Mouse (Mus musculus): ENCODE results near the gene Ttc16.

The Ttc16 gene

DNA sequence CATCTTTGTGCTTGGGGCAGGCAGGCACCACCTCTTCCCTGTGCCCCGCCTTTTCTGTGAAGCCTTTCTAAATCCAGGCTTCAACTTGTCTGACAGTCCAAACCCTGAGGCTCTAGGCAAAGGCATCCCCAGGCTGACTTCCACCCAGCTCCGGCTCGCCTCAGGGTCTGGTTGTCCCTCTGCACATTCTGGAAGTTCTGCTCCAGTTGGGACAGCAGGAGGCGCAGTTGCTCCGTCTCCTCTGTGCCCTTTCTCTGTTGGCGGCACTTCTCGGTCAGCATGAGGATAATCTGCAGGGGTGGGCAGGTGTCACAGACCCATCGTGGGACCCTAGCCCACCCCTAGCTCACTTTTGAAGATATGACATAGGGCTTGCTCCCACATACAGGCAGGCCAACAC, 3.7 kb upstream of the Ttc16 start:
- DNase-seq: peak; percentile 73 to 74

DNA sequence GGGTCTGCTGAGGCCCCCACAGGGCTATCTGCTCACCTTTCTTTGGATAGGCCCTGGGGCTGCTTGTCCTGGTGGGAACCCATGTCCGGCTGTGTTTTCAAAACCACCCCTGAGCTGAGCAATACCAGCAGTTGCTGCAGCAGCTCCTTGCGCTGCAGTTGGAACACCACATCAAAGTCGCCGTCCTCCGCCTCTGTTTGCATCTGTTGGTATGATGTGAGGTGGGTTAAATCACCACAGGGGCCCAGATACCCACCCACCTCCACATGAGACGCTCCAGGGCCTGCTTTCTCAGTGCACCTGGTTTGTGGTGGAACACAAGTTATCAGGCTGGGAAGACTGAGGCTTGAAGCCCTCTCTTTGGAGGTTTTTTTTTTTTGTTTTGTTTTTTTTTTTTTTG, 2.6 kb upstream of the Ttc16 start:
- no peak for DNase-seq

DNA sequence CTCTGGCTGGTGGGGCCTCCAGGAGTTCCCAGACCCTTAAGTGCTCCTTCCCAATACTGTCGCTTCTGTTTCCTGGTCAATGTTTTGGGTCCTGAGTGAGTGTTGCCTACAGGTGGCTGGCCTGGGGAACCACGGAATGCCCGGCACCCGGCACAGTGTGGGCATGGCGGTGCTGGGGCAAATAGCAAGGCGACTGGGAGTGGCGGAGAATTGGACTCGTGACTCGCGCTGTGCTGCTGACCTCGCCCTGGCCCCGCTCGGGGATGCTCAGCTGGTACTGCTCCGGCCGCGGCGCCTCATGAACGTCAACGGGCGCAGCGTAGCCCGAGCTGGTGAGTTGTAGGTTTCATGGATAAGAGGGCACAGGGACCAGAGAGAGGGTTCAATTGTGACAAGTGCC, 759 bp upstream of the Ttc16 start:
- peak in 1 of 2 experiments; percentile 46 for DNase-seq

DNA sequence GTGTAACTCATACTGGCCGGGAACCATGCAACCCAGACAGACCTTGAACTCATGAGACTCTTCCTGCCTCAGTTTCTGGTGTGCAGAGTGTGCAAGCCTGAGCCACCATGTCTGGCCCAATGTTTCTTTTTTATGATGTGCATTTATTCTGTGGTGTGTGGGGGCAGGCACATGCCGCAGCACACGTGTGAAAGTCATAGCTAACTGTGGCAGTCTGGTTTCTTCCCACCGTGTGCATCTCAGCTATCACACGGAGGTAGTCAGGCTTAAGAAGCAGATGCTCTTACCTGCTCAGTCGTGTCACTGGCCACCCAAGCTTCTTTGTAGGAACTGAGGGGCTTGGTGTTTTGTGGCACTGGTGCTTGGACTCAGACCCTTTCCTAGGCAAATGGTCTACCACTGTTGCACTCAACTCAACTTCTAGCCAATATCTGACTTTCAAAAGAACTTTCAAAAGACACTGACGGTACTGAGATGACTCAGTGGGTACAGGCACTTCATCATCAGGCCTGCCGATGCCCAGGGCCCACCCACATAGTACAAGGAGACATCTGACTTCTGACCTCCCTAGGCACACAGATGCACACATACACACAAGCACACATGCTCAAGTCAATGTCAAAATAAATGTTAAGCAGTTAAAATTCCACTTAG, 2.7 kb downstream of the Ttc16 start:
- DNase-seq: no peak

DNA sequence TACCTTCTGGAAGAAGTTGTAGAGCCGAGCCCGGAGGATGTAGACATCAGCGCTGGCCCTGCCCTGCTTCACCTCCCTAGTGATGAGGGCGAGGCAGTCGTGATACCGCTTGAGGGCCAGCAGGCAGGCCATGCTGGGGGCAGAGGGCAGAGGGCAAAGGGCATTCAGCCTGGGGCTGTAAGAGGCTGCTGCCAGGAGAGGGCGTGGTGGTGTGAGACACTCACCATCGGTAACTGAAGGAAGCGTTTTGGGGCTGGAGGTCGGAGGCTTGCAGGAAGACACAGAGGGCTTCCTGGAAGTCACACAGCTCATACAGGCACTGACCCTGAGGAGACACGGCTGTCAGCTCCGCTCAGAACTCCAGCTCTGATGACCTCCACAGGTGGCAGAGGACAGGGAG, 3.5 kb downstream of the Ttc16 start:
- DNase-seq: peak; percentile 56 to 72

DNA sequence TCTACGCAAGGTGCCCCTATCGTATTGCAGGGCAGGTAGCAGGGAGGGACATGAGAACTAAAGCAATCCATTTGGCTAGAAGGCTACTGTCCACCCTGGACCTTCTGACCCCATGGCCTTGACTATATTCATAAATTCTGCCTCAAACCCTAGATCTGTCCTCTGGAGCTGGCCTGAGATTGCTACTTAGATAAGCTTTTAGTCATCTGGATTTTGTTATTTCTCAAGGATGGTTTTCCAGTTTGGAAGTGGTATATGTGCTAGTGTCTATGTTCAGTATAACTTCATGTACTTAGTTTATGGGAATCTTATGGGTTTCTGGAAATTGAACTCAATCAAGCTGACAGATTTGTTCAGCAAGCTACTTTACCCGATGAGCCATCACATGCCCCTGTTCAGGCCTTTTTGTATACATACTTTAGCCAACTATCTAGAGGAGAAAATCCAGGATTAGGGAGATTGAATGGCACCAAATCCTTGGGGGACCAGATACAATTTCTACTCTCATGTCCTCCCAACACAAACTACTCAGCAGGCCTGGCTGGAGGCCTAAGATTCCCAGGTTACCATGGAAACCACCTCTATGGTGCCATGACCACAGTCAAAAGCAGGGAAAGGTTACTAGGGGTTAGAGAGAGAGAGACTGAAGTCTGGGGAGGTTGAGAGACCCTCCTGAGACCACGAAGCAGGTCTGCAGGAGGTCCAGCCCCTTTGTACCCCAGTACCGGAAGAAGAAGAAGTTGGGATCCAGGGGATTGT, 5.9 kb downstream of the Ttc16 start:
- no peak for DNase-seq

DNA sequence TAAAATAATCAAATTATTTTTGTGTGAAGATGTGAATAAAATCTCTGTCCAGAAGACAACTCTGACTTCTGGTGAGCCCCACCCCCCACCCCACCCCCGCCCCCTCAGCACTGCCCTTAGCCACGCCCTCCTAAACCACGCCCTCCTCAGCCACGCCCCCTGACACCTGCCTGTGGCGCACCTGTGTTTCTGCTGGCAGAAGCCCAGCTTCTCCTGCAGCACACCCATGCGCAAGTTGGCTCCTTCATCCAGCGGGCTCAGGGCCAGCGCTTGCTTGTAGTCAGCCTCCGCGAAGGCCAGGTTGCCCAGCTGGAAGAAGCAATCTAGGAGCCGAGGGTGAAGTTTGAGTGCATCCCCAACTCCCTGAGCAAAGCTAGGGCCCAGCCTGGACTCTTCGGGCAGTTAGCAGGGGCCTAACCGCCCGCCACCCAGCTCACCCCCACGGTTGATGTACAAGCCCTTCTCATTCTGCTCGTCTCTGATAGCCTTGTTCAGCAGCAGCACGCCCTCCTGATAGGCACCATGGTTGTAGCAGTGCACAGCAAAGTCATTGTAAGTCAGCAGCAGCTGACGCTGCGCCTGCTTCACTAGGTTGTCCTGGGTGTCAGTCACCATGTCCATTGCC, 6.7 kb downstream of the Ttc16 start:
- DNase-seq: peak; percentile 69 to 81

DNA sequence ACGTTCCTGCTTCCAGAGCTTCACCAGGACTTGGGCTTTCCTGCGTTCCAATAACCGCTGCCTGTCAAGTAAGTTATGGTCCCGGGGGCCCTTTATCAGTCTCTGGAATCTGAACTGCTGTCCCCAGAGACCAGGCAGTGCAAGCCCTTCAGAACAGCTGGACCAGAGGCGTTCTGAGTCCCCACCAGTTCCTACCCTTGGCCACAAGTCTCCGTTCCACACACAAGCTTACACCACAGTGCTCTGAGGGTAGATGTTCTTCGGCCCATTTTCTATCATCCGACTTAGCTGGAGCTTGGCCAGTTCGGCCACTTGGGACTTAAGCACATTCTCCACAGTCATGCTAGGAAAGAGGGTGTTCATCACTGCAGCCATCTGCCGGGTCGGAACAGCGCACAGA, 8.2 kb downstream of the Ttc16 start:
- DNase-seq: peak; percentile 40 to 63

DNA sequence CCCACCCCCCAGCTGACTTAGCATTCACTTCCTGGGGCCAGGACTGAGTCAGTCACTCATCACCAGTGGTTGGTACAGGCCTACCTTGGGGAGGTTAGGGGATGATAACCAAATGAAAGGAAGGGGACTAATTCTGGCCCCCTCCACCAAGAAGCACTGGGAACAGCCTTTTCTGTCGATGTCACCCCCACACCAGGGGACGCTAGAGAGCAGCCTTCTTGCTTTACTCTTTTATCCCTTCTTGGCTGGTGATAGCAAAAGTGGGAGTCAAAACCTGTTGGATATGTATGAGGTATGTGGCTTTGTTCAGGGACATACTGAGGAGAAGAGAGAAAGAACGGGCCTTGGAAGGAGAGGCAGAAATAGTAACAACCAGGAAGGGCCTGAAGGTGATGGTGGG, 12.1 kb downstream of the Ttc16 start:
- DNase-seq: no peak

DNA sequence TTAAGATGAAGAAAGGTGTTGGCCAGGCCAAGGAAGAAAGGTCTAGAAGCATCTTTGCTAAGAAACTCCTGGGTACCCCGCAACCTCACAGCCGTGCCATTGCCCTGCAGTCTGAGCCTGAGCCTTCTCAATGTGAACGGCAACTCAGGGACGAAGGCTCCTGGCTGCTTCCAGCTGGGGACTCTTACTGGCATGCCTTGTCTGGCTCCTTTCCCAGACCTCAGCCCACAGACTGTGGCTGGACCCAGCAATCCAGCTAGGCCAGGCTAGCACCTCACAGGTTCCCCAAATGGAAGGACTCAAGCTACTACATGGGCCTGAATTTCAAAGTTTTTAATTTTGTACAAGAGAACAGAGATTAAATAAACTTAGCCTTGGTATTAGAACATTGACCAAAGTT, 13.6 kb downstream of the Ttc16 start:
- DNase-seq: no peak

DNA sequence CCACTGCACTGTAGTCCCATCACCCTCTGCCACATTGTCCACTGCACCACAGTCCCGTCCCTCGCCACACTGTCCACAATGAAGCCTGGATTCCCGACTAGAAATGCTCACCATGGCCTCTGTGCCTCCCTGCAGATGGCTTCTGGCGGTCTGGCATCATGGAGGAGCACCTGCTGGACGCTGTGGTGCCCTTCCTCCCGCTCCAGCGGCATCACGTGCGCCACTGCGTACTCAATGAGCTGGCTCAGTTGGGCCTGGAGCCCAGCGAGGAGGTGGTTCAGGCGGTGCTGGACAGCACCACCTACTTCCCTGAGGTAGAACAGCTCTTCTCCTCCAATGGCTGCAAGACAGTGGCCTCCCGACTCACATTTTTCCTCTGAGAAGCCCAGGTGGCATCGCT, 14.1 kb downstream of the Ttc16 start:
- DNase-seq: no peak

DNA sequence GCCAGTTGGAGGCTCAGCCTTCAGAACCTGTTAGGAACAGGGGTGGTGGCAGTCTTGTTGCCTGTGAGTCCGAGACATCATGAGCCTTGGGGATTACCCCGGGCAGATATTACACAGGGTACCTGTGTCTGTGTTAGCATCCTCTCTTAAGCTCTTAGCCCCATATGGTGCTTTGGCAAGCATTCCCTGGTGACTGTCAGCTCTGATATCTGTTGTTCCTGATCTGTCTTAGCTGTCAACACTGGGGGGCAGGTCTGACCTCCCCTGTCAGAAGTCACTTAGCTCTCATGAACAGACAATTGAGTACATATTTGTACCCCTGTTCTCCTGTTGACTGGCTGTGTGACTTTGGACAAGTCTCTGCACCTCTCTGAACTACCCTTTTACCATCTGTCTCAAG, 16.4 kb downstream of the Ttc16 start:
- DNase-seq: no peak

DNA sequence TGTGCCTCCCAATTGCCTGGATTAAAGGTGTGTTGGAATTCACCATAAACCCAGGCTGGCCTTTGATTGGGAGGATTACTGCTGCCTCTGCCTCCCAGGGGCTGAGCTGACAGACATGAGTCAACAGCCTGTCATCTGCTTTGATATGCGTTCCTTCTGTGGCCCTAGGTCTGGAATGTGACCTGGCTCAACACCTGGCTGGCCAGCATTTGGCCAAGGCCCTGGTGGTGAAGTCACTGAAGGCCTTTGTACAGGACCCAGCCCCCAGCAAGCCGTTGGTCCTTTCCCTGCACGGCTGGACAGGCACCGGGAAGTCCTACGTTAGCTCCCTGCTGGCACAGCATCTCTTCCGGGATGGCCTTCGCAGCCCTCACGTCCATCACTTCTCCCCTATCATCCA, 16.9 kb downstream of the Ttc16 start:
- peak in 1 of 2 experiments; percentile 74 for DNase-seq

DNA sequence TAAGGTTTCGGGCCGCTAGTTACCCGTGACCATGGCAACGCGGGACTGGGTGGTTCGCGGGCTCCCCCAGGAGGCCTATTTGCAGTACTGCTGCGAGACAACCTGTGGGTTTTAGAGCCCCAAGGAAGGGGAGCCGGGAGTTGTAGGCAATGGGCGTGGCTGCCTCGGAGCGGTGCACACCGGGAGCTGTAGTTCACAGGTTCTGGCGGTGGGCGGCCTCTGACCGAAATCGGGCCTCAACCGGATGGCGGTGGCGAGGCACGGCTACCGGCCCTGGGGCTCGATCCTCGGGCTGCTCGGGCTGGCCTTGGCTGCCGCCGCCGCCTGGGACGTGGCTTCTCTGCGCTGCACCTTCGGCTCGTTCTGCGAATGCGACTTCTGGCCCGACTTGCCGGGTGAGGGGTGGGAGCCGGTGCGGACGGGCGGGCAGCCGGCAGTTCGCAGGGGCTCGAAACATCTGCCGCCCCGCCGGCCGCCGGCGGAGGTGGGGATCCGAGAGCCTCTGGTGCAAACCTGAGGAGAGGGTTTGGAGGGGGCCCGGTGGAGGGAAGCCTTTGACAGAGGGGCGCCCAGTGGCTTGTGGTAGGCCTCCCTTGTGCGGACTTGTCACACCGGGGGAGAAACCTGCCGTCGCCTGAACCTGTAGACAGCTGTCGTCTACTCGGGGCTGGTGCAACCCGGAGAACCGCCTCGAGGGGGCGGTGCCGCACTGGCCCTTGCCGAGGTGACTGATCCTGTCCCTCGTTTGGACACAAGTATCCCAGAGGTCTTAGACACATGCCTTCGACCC, 18.2 kb downstream of the Ttc16 start, which contains the start of gene Tor2a:
TSS of gene Tor2a (plus strand) at position 179 of the 790 bp plus-strand sequence.
- DNase-seq: peak; percentile 98 to 99

DNA sequence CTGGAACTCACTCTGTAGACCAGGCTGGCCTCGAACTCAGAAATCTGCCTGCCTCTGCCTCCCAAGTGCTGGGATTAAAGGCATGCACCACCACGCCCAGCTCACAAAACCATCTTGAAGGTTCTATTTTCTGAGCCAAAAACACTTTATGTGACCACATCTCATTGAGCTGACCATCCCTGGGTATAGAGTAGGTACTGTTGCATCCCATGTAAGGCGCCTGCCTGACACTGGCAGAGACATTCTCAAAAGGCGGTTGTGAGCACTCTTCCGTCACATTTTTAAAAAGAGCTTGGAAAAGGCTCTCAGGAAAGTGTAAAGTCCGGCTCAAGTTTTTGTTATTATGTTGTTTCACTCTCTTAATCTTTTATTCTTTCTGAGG, 18.8 kb downstream of the Ttc16 start:
- DNase-seq: no peak

DNA sequence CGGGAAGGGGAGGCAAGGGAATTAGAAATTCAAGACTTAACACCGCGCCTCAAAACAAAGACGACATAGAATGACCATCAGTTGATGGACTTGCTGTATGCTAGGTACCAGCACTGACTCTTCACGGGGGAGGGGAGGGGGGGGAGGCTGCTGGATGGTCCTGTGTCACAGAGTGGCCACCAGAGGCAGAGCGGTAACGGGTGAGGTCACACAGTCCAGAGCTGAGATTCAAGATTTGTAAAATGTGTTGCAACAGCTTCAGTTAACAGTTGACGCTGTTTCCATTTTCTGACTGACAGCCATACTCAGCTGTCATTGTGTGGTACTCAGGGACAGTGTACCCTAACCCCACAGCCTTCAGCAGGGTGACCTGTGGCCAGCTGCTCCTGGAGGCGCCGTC, 23.3 kb downstream of the Ttc16 start:
- no peak for DNase-seq

DNA sequence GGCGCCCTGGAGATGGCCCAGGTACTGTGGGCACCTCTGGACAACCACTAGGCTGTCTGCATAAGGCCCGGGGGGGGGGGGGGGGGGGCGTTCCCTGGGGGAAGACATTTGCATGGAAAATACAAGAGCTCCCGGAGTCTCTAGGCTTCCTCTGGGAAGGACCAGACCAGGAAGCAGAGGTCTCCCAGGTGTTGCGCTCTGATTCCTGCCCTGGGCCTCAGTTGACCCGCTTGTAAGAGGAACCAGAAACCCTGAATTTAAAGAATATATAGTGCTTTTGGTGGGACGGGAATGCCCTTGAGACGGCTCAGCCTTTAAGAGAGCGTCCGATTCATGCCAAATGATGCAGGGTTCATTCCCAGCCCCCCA, 23.8 kb downstream of the Ttc16 start:
- DNase-seq: no peak

DNA sequence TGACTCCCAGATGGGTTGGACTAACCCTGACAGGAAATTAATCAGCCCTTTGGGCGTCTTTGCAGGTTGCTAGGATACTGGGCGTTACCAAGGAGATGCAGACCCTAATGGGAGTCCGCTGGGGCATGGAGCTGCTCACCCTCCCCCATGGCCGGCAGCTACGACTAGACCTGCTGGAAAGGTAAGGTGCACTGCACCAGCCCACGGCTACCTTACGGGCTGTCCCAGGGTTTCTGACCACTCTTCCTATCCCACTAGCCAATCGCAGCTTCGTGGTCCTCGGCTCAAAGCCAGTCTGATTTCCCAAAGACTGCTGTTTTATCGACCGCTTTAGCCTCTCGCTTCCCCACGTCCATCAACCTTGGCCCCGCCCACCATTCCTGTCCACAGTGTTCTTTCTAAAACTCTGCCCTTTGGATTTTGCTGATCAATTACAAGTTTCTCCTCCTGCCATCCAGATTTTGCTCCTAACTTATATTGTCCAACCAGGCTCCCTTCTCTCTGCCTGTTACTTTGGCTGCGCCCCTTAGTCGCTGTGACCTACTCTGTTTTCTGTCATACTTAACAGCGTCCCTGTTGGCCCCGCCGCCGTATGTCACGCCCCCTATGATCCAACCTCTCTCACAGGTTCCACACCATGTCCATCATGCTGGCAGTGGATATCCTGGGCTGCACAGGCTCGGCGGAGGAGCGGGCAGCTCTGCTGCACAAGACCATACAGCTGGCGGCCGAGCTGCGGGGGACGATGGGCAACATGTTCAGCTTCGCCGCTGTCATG, 24.4 kb downstream of the Ttc16 start:
- peak; percentile 86 to 94 for DNase-seq

DNA sequence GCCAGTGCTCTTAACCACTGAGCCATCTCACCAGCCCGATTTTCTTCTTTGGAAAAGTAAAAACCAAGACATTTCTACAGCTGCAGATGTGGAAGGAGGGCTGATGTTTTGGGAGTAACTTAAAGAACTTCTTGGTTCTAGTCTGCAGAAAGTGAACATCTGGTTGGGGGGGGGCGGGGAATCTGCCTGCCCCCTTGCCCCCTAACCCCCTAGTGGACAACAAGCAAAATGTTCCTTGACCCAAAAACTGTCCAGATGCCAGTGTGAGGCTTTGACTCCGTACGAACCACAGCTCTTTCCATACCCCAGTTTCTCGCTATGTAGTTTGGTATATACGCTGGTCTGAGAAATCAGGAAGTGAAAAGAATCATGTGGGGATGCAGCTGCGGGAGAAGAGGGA, 25.2 kb downstream of the Ttc16 start:
- no peak for DNase-seq

DNA sequence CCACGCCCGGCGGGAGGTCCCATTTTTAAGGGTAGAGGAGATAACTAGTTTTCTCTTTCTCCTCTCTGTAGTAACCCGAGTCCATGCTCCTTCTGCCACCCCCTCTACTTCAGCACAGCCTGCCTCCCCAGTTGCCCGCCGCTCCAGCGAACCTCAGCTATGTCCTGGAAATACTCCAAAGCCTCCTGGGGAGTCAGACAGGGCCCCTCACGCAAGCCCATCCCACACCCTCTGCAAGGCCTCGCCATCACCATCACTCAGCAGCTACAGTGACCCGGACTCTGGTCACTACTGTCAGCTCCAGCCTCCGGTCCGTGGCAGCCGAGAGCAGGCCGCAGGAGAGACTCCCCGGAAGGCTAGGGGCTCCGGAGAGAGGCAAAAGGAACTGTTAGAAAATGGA, 26.4 kb downstream of the Ttc16 start:
- no peak for DNase-seq

DNA sequence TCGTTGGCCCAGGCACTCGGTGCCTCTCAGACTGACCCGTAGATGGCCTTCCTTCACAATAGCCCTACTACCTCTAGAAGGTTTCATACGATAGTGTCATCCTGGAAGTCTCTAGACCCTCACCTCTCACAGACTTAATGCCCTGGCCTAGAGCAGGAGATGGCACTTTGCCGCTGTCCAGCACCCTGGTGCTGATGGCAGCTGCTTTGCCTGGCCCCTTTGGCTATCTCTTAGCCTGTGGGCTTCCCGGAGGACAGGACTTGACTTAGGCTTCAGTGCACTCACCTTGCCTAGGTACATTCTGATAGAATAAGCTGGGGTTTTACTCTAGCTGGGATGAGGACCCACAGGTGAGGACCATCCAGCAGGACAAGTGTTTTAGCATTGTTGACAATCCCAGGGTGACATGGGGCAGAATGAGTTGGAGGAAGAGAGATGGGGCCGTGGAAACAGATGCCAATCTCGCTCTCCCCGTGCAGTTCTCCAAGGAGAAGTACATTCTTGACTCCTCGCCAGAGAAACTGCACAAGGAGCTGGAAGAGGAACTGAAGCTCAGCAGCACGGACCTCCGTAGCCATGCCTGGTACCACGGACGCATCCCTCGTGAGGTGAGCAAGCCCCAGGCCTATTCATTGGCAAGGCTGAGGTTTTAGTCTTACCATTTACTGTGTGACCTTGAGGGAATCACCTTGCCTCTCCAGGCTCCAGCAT, 31.0 kb downstream of the Ttc16 start:
- DNase-seq: no peak

DNA sequence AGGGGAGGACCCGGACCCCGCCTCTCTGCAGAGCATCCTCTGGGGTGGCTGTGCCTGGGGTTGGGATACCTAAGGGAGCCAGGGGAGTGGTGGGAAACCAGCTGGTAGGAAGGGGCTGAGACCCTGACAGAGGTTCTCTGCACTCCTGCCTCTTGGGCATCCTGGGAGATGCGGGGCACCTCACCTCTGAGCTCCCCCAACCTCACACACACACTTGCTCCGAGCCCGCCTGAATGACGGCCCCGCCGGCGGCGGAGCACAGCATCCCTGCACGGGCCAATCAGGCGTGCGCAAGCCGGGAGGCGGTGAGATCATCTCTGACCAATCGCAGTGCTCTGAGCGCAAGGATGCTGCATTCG, 33.3 kb downstream of the Ttc16 start:
- no peak for DNase-seq
